Mouse (Mus musculus): Measurements from ENCODE around the gene Fcor.

GRCm38 (mm10) chr8:3678831-3679230 is 6.7 kb upstream of the Fcor start:
- TF ChIP-seq POLR2A (IDR thresholded peaks at IDR 0.05; ENCODE audit: insufficient read depth, low read depth, low read length) (no peak), CTCF (IDR thresholded peaks at IDR 0.05; ENCODE audit: insufficient read depth, low read depth, low read length) (no peak)
